Mouse (Mus musculus): ENCODE measurements at regions not wholly inside any gene's neighbourhood (a gene's known extent, or its start where the extent isn't known, plus 50 kb on each side); places are given as distances from the start of the nearest gene placed in this dataset.

- TF ChIP-seq CTCF (IDR thresholded peaks at IDR 0.05; ENCODE audit: low read depth, low read length), result no peak
- no peak for TF ChIP-seq POLR2A (IDR thresholded peaks at IDR 0.05; ENCODE audit: insufficient read depth, low read length)
- no peak for TF ChIP-seq EP300 (IDR thresholded peaks at IDR 0.05; ENCODE audit: insufficient read depth, low read depth, low read length)
Measured at GRCm38 (mm10) chr16:77788781-77789150, 186.9 kb upstream of the Gm11146 start.

Data from ES-Bruce4 (cell line).